14 mouse cellular contexts compared by ENCODE assay signal in genomic region chr12:12508487-12509125, GRCm38 (mm10).
DNase-seq lines count a peak whose midpoint lies in the region; ATAC-seq lines count a peak whose summit lies in the region.
"Had no signal": no experiment of that assay in that cellular context is flagged by ENCODE, and none has a peak within 500 bp of the region (broad histone marks: within the 10 kb centered on the region; RNA-seq: fewer than 3 reads in every experiment).

No protein-coding gene starts in this region.

- no peaks in the 10 kb centered on the region for H3K27me3 ChIP-seq in heart, embryonic 12.5 days (replicated peaks)
- H3K27me3 ChIP-seq in liver, embryonic 15.5 days: no peaks in the 10 kb centered on the region
- H3K27me3 ChIP-seq in forebrain, embryonic 13.5 days: no peaks in the 10 kb centered on the region
- H3K27me3 ChIP-seq in limb, embryonic 12.5 days: no peaks in the 10 kb centered on the region
- H3K27me3 ChIP-seq: Patski had no signal

- WGBS in heart, embryonic 12.5 days: 77% methylated on average over 9 of the region's 9 CpGs
- WGBS in liver, embryonic 15.5 days (ENCODE audit: insufficient replicate concordance): 67% methylated on average over 9 of the region's 9 CpGs
- WGBS in forebrain, embryonic 13.5 days: 31% methylated on average over 9 of the region's 9 CpGs
- 63% methylated on average over 9 of the region's 9 CpGs for WGBS in limb, embryonic 12.5 days

- no peak for ATAC-seq in heart, embryonic 12.5 days (ENCODE audit: insufficient number of reproducible peaks, low FRiP score)
- no peak for ATAC-seq in liver, embryonic 15.5 days (ENCODE audit: insufficient read depth)
- peak; percentile 61 for ATAC-seq in forebrain, embryonic 13.5 days
- no peak for ATAC-seq in limb, embryonic 12.5 days (ENCODE audit: insufficient number of reproducible peaks, insufficient read depth, low FRiP score, low TSS enrichment, low read depth)
- ATAC-seq: hindbrain, embryonic 16.5 days had no signal

- DNase-seq in heart, postnatal 10 days: no peak
- DNase-seq in liver: no peak
- DNase-seq in embryo, embryonic 10.5 days (ENCODE audit: low spot score): no peak
- DNase-seq in spleen, postnatal 36 days (ENCODE audit: low spot score in 2 of 2): no peak
- DNase-seq: cerebellum, adult 11-12 months; layer of hippocampus, postnatal 36 days; retina, postnatal 1 day; spleen, adult 18-20 months had no signal

- H3K9me3 ChIP-seq in heart, embryonic 12.5 days (replicated peaks): no peaks in the 10 kb centered on the region
- no peaks in the 10 kb centered on the region for H3K9me3 ChIP-seq in liver, embryonic 15.5 days (replicated peaks)
- no peaks in the 10 kb centered on the region for H3K9me3 ChIP-seq in forebrain, embryonic 13.5 days (replicated peaks)
- H3K9me3 ChIP-seq in limb, embryonic 12.5 days: no peaks in the 10 kb centered on the region

- H3K4me2 ChIP-seq in heart, embryonic 12.5 days: no peak overlapping the region
- no peak overlapping the region for H3K4me2 ChIP-seq in liver, embryonic 15.5 days
- H3K4me2 ChIP-seq in forebrain, embryonic 13.5 days: no peak overlapping the region
- H3K4me2 ChIP-seq in limb, embryonic 12.5 days: no peak overlapping the region

- no peaks in the 10 kb centered on the region for H3K36me3 ChIP-seq in heart, embryonic 12.5 days
- H3K36me3 ChIP-seq in liver, embryonic 15.5 days (replicated peaks): no peaks in the 10 kb centered on the region
- H3K36me3 ChIP-seq in forebrain, embryonic 13.5 days (ENCODE audit: poor library complexity, severe bottlenecking): no peaks in the 10 kb centered on the region
- no peaks in the 10 kb centered on the region for H3K36me3 ChIP-seq in limb, embryonic 12.5 days

- H3K4me1 ChIP-seq in heart, embryonic 12.5 days (replicated peaks): peaks cover 24% of the 10 kb centered on the region
- H3K4me1 ChIP-seq in liver, embryonic 15.5 days (replicated peaks): peaks cover 11% of the 10 kb centered on the region
- H3K4me1 ChIP-seq in forebrain, embryonic 13.5 days: peaks cover 32% of the 10 kb centered on the region
- peaks cover 19% of the 10 kb centered on the region for H3K4me1 ChIP-seq in limb, embryonic 12.5 days (replicated peaks)

- intact Hi-C loops in heart, postnatal 10 days (cut with DNase I): no loop called here

- H3K4me3 ChIP-seq in heart, embryonic 12.5 days: no peak overlapping the region
- no peak overlapping the region for H3K4me3 ChIP-seq in liver, embryonic 15.5 days (replicated peaks)
- no peak overlapping the region for H3K4me3 ChIP-seq in forebrain, embryonic 13.5 days
- no peak overlapping the region for H3K4me3 ChIP-seq in limb, embryonic 12.5 days (replicated peaks)

- peak overlapping the region; percentile 79 for H3K27ac ChIP-seq in heart, embryonic 12.5 days (ENCODE audit: poor library complexity, severe bottlenecking)
- H3K27ac ChIP-seq in liver, embryonic 15.5 days (replicated peaks): 0 out of 2 replicates have a peak overlapping the region, but pooled peaks have one; percentile 29
- H3K27ac ChIP-seq in forebrain, embryonic 13.5 days: peak overlapping the region; percentile 49
- peak overlapping the region; percentile 75 for H3K27ac ChIP-seq in limb, embryonic 12.5 days

- no peak overlapping the region for H3K9ac ChIP-seq in heart, embryonic 12.5 days
- H3K9ac ChIP-seq in liver, embryonic 15.5 days: no peak overlapping the region
- no peak overlapping the region for H3K9ac ChIP-seq in forebrain, embryonic 13.5 days
- H3K9ac ChIP-seq in limb, embryonic 12.5 days (replicated peaks): no peak overlapping the region

Comparison
In these comparisons a context has a peak if more than half of its experiments do, and no peak if none do; other contexts are left out.
1. H3K27ac ChIP-seq: peak in every context shown above with its lines; median percentile 79 in heart, embryonic 12.5 days; 75 in limb, embryonic 12.5 days; 49 in forebrain, embryonic 13.5 days; 29 in liver, embryonic 15.5 days.